Mouse (Mus musculus) cerebellum, postnatal 10 days (tissue): ENCODE measurements around the gene Imp3.
"Not testable (repeated sequence)": the region's sequence is repeated elsewhere in the genome, so short reads cannot be mapped to it uniquely, and the experiment has no call there.

ENCODE experiments used
- DNase-seq, 2 experiments: peaks; one replicate each; pipeline ENCODE4 v3.0.0; 2021; ENCODE audit warnings: mixed read lengths in 2 of 2

Imp3 gene

GRCm38 (mm10) chr9:56923841-56924650 lies 13.2 kb upstream of the Imp3 start:
- no peak for DNase-seq

GRCm38 (mm10) chr9:56924651-56925027 lies 12.6 kb upstream of the Imp3 start:
- peak; percentile 57 to 62 for DNase-seq

GRCm38 (mm10) chr9:56925291-56926024 lies 11.8 kb upstream of the Imp3 start:
- no peak for DNase-seq

GRCm38 (mm10) chr9:56926025-56926360 lies 11.3 kb upstream of the Imp3 start:
- DNase-seq = no peak

GRCm38 (mm10) chr9:56926387-56926786 lies 10.9 kb upstream of the Imp3 start:
- no peak for DNase-seq

GRCm38 (mm10) chr9:56927191-56928012 lies 9.9 kb upstream of the Imp3 start:
- peak; percentile 39 to 47 for DNase-seq

GRCm38 (mm10) chr9:56928041-56928811 lies 9.0 kb upstream of the Imp3 start, which contains the start of gene Snx33:
Gene Snx33, minus strand, starts transcription at chr9:56928371.
- peak; percentile 94 to 96 for DNase-seq

- no peak for DNase-seq
These were observed 7.8 kb upstream of the Imp3 start for GRCm38 (mm10) chr9:56929496-56929895.

- no peak for DNase-seq
These were observed 6.7 kb upstream of the Imp3 start for GRCm38 (mm10) chr9:56930556-56930955.

- DNase-seq = no peak
These were observed 433 bp upstream of the Imp3 start for GRCm38 (mm10) chr9:56936861-56937222.

GRCm38 (mm10) chr9:56938374-56938773 lies 1.1 kb downstream of the Imp3 start:
- peak in 1 of 2 experiments; percentile 25 for DNase-seq

GRCm38 (mm10) chr9:56947481-56947880 lies 10.2 kb downstream of the Imp3 start:
- peak; percentile 75 to 78 for DNase-seq

GRCm38 (mm10) chr9:56948699-56949098 lies 11.4 kb downstream of the Imp3 start:
- DNase-seq = not testable (repeated sequence)

- DNase-seq = peak; percentile 16 to 31
These were observed 12.5 kb downstream of the Imp3 start for GRCm38 (mm10) chr9:56949767-56950166.

- peak; percentile 97 to 98 for DNase-seq
These were observed 13.4 kb downstream of the Imp3 start, which contains the start of gene Snupn for GRCm38 (mm10) chr9:56950414-56951400. Gene Snupn, plus strand, starts transcription at chr9:56950878.

GRCm38 (mm10) chr9:56953562-56953961 lies 16.3 kb downstream of the Imp3 start:
- no peak for DNase-seq

- DNase-seq = no peak
These were observed 19.8 kb downstream of the Imp3 start for GRCm38 (mm10) chr9:56956966-56957675.

GRCm38 (mm10) chr9:56958689-56959088 lies 21.4 kb downstream of the Imp3 start:
- no peak for DNase-seq

GRCm38 (mm10) chr9:56961591-56961990 lies 24.3 kb downstream of the Imp3 start:
- DNase-seq = no peak

GRCm38 (mm10) chr9:56970158-56970557 lies 32.9 kb downstream of the Imp3 start:
- DNase-seq = no peak
